Mouse (Mus musculus) intestine, postnatal 0 days (tissue): ENCODE data around the gene Sncb. TPM values are rescaled to one million over a fixed set of nuclear protein-coding genes. Genes with fewer than 3 reads are reported as not detected.

Experiments
- ATAC-seq: fragments of 200-750 bp; cut with Nextera tagmentation; 2 replicates; pipeline ENCODE4 v1.8.0; 2017; ENCODE audit warnings: mild to moderate bottlenecking, moderate TSS enrichment, moderate library complexity
- H3K27ac ChIP-seq: fragments of 300-500 bp; sonication (generic); 2 replicates; pipeline ENCODE4 v1.5.1; 2014; ENCODE audit warnings: mild to moderate bottlenecking, low read depth, low read length, moderate library complexity
- H3K27me3 ChIP-seq: fragments of 300-500 bp; sonication (generic); replicated peaks from 2 replicates; pipeline ENCODE4 v1.6.1; 2014; ENCODE audit warnings: low read length, mixed read lengths; ENCODE audit not compliant: control insufficient read depth, insufficient read depth
- H3K36me3 ChIP-seq: fragments of 300-500 bp; sonication (generic); 2 replicates; pipeline ENCODE4 v1.6.1; 2014; ENCODE audit warnings: mild to moderate bottlenecking, moderate library complexity; ENCODE audit not compliant: control insufficient read depth, insufficient read depth
- H3K4me1 ChIP-seq: fragments of 300-500 bp; sonication (generic); replicated peaks from 2 replicates; pipeline ENCODE4 v1.6.1; 2014; ENCODE audit warnings: antibody characterized with exemption, low read length, mixed read lengths; ENCODE audit not compliant: control insufficient read depth, insufficient read depth
- H3K4me2 ChIP-seq: fragments of 300-500 bp; sonication (generic); replicated peaks from 2 replicates; pipeline ENCODE4 v1.6.1; 2014; ENCODE audit warnings: low read depth, mild to moderate bottlenecking, moderate library complexity
- H3K4me3 ChIP-seq: fragments of 300-500 bp; sonication (generic); 2 replicates; pipeline ENCODE4 v1.5.1; 2014; ENCODE audit warnings: low read depth, low read length
- H3K9ac ChIP-seq: fragments of 300-500 bp; sonication (generic); 2 replicates; pipeline ENCODE4 v1.6.1; 2014; ENCODE audit warnings: mild to moderate bottlenecking, low read depth, low read length
- H3K9me3 ChIP-seq: fragments of 300-500 bp; sonication (generic); 2 replicates; pipeline ENCODE4 v1.6.1; 2016; ENCODE audit warnings: mixed run types; ENCODE audit not compliant: control insufficient read depth
- CTCF ChIP-seq: sonication (generic); IDR thresholded peaks from 2 replicates; pipeline ENCODE4 v1.5.1; 2016; ENCODE audit warnings: low read depth, mild to moderate bottlenecking, control low read depth, antibody characterized with exemption, moderate library complexity
- WGBS: fragments of 180-500 bp; shearing (Covaris S2); extraction: QIAGEN DNeasy Blood & Tissue Kit; methylation state at CpG from one replicate; pipeline ENCODE4 v1.1.7; 2014; 5-methylcytosine and 5-hydroxymethylcytosine counted together
- polyA plus RNA-seq: library from polyadenylated mRNA; unstranded; fragments of >200 nt; fragmentation: Nextera tagmentation; extraction: Ambion mirVana; gene quantifications from 2 replicates; pipeline ENCODE4 v1.2.1, GENCODE M21; 2015

Sncb gene
- polyA plus RNA-seq, 1 experiment from 2014 or later, result 0.37 TPM

GRCm38 (mm10) chr13:54757093-54757830, 9.1 kb downstream of the Sncb start:
- H3K4me1 ChIP-seq, result peaks cover 4% of the 10 kb centered on the region; the same call in 1 of the 2 replicates
- no peak overlapping the region for H3K9ac ChIP-seq
- TF ChIP-seq CTCF, result no peak
- H3K9me3 ChIP-seq, result no peaks in the 10 kb centered on the region
- H3K27ac ChIP-seq, result no peak overlapping the region
- H3K4me3 ChIP-seq, result peak overlapping the region; percentile 37; the same call in 1 of the 2 replicates
- peaks cover 27% of the 10 kb centered on the region; the same call in 1 of the 2 replicates for H3K27me3 ChIP-seq
- H3K4me2 ChIP-seq, result peak overlapping the region; percentile 71
- H3K36me3 ChIP-seq, result no peaks in the 10 kb centered on the region
- no peak for ATAC-seq
- WGBS, result 38% methylated on average over 10 of the region's 10 CpGs

- ATAC-seq, result no peak
- no peaks in the 10 kb centered on the region for H3K36me3 ChIP-seq
- H3K4me2 ChIP-seq, result no peak overlapping the region
- H3K4me1 ChIP-seq, result peaks cover 4% of the 10 kb centered on the region; the same call in 1 of the 2 replicates
- no peak for TF ChIP-seq CTCF
- no peak overlapping the region for H3K9ac ChIP-seq
- H3K4me3 ChIP-seq, result no peak overlapping the region
- no peak overlapping the region for H3K27ac ChIP-seq
- H3K27me3 ChIP-seq, result peaks cover 26% of the 10 kb centered on the region; the same call in 1 of the 2 replicates
- 87% methylated on average over 8 of the region's 8 CpGs for WGBS
- H3K9me3 ChIP-seq, result no peaks in the 10 kb centered on the region
Measured at GRCm38 (mm10) chr13:54756156-54756712, 10.2 kb downstream of the Sncb start.

GRCm38 (mm10) chr13:54755201-54755830, 11.1 kb downstream of the Sncb start:
- Histone ChIP-seq H3K4me2 (no peak overlapping the region), H3K27ac (no peak overlapping the region), H3K36me3 (no peaks in the 10 kb centered on the region), H3K4me1 (peaks cover 4% of the 10 kb centered on the region; the same call in 1 of the 2 replicates), H3K9me3 (no peaks in the 10 kb centered on the region), H3K9ac (no peak overlapping the region), H3K4me3 (no peak overlapping the region), H3K27me3 (peaks cover 26% of the 10 kb centered on the region)
- 27% methylated on average over 9 of the region's 9 CpGs for WGBS
- no peak for ATAC-seq
- TF ChIP-seq CTCF, result no peak

GRCm38 (mm10) chr13:54754169-54755080, 12.0 kb downstream of the Sncb start:
- Histone ChIP-seq H3K9me3 (no peaks in the 10 kb centered on the region), H3K27ac (no peak overlapping the region), H3K36me3 (no peaks in the 10 kb centered on the region), H3K4me2 (no peak overlapping the region), H3K4me1 (peaks cover 8% of the 10 kb centered on the region), H3K27me3 (peaks cover 31% of the 10 kb centered on the region), H3K4me3 (no peak overlapping the region), H3K9ac (no peak overlapping the region)
- no peak for ATAC-seq
- TF ChIP-seq CTCF, result no peak
- 40% methylated on average over 12 of the region's 12 CpGs for WGBS

GRCm38 (mm10) chr13:54753733-54754132, 12.7 kb downstream of the Sncb start:
- no peak for ATAC-seq
- no peaks in the 10 kb centered on the region for H3K9me3 ChIP-seq
- peaks cover 34% of the 10 kb centered on the region for H3K27me3 ChIP-seq
- WGBS, result 63% methylated on average over 6 of the region's 6 CpGs
- no peak overlapping the region for H3K9ac ChIP-seq
- no peaks in the 10 kb centered on the region for H3K36me3 ChIP-seq
- no peak overlapping the region for H3K27ac ChIP-seq
- H3K4me3 ChIP-seq, result no peak overlapping the region
- H3K4me1 ChIP-seq, result peaks cover 8% of the 10 kb centered on the region
- no peak for TF ChIP-seq CTCF
- H3K4me2 ChIP-seq, result no peak overlapping the region
